Mouse (Mus musculus): ENCODE data around the gene Rad21l. TPM values are rescaled to one million over a fixed set of nuclear protein-coding genes. Genes with fewer than 3 reads are reported as not detected.

The Rad21l gene
- total RNA-seq (2014; rRNA removed): 0.44 and 0.90 TPM in 2 replicates
- 0.15 and 0.20 TPM in 2 replicates for polyA plus RNA-seq (2015; fragmentation: Nextera tagmentation; extraction: Ambion mirVana)

- Histone ChIP-seq H3K36me3 (ENCODE audit: insufficient read depth, low read length) (no peaks in the 10 kb centered on the region), H3K9ac (replicated peaks; ENCODE audit: low read length, poor library complexity, severe bottlenecking) (no peak within 1 kb of the TSS), H3K9me3 (ENCODE audit: low read length) (no peaks in the 10 kb centered on the region), H3K27ac (ENCODE audit: low read depth, low read length) (no peak within 1 kb of the TSS), H3K4me1 (ENCODE audit: insufficient read depth, low read length) (no peaks in the 10 kb centered on the region), H3K4me3 (ENCODE audit: low read depth, low read length) (no peak within 1 kb of the TSS), H3K27me3 (ENCODE audit: insufficient read depth, low read length) (no peaks in the 10 kb centered on the region), H3K4me2 (ENCODE audit: low read depth, low read length, poor library complexity, severe bottlenecking) (no peak within 1 kb of the TSS)
- 80% methylated on average over 3 of the region's 3 CpGs for WGBS
- ATAC-seq (ENCODE audit: low FRiP score) (no peak), DNase-seq (ENCODE audit: low spot score) (no peak)
- no peak for TF ChIP-seq CTCF (IDR thresholded peaks at IDR 0.05)
Observed at GRCm38 (mm10) chr2:151668433-151668832, at the start of gene Rad21l. Gene Rad21l, minus strand, starts transcription at chr2:151668533.

DNA sequence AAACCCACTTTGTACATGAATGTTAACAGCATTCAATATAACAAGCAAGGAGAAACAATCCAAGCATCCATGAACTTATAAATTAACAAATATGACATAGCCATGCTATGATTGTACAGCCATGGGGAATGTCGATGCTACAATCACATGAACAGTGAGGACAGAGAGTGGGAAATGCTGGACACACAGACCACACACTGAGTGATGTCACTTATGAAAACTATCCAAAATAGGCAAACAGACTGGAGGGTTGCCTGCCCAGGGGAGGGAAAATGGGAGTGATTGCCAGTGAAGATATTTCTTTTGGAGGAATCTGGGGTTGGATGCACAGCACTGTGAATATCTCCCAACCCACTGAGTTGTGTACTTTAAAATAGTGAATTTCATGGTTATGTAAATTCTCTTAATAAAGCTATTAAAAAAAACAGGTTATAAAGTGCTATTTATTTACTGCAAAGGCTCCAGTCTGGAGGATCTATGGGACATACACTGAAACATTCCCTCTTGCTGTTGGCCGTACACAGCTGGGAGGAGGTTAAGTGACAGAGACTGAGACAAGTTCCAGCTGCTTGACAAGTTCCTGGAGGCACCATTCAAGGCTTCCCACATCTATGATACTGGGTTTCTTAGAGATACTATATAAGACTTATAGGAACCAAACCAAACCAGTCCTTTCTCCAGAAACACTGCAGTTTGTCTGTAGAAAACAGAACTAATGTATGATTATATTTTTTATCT, 48.2 kb upstream of the Rad21l start:
- WGBS: 93% methylated on average over 2 of the region's 2 CpGs
- no peak overlapping the region for H3K4me2 ChIP-seq (ENCODE audit: low read depth, low read length, poor library complexity, severe bottlenecking)
- H3K9me3 ChIP-seq (ENCODE audit: low read length): no peaks in the 10 kb centered on the region
- no peaks in the 10 kb centered on the region for H3K4me1 ChIP-seq (ENCODE audit: insufficient read depth, low read length)
- H3K9ac ChIP-seq (replicated peaks; ENCODE audit: low read length, poor library complexity, severe bottlenecking): no peak overlapping the region
- no peaks in the 10 kb centered on the region for H3K27me3 ChIP-seq (ENCODE audit: insufficient read depth, low read length)
- ATAC-seq (ENCODE audit: low FRiP score) (no peak), DNase-seq (ENCODE audit: low spot score) (no peak)
- TF ChIP-seq CTCF (IDR thresholded peaks at IDR 0.05): no peak
- peaks cover 38% of the 10 kb centered on the region for H3K36me3 ChIP-seq (ENCODE audit: insufficient read depth, low read length)
- no peak overlapping the region for H3K4me3 ChIP-seq (ENCODE audit: low read depth, low read length)
- no peak overlapping the region for H3K27ac ChIP-seq (ENCODE audit: low read depth, low read length)

GRCm38 (mm10) chr2:151715526-151715925, 47.2 kb upstream of the Rad21l start:
- Histone ChIP-seq H3K36me3 (ENCODE audit: insufficient read depth, low read length) (peaks cover 36% of the 10 kb centered on the region), H3K4me1 (ENCODE audit: insufficient read depth, low read length) (no peaks in the 10 kb centered on the region), H3K27me3 (ENCODE audit: insufficient read depth, low read length) (no peaks in the 10 kb centered on the region), H3K27ac (ENCODE audit: low read depth, low read length) (no peak overlapping the region), H3K9ac (replicated peaks; ENCODE audit: low read length, poor library complexity, severe bottlenecking) (no peak overlapping the region), H3K4me3 (ENCODE audit: low read depth, low read length) (no peak overlapping the region), H3K4me2 (ENCODE audit: low read depth, low read length, poor library complexity, severe bottlenecking) (no peak overlapping the region), H3K9me3 (ENCODE audit: low read length) (no peaks in the 10 kb centered on the region)
- no peak for DNase-seq (ENCODE audit: low spot score)
- no peak for TF ChIP-seq CTCF (IDR thresholded peaks at IDR 0.05)
- ATAC-seq (ENCODE audit: low FRiP score): no peak
- WGBS: 100% methylated on average over 4 of the region's 4 CpGs

DNA sequence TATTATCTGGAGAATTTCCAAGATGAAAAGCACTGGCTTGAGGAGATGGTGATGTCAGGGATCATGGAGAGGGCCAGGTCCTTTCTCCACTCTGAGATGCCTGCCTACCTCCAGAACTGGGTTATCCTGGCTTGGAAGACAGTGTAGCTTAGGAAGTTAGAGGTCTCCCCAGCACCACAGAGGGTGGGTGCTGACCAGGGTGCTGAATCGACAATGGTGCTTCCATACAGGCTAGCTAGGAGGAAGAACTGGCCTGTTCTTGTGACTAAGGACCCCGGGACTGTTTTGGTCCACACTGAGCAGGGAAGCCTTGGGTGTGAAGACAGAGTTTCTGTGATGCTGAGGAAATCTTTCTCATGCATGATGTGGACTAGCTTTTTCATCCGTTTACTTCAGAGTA, 44.3 kb upstream of the Rad21l start:
- Histone ChIP-seq H3K4me2 (ENCODE audit: low read depth, low read length, poor library complexity, severe bottlenecking) (no peak overlapping the region), H3K4me3 (ENCODE audit: low read depth, low read length) (no peak overlapping the region), H3K9me3 (ENCODE audit: low read length) (no peaks in the 10 kb centered on the region), H3K27me3 (ENCODE audit: insufficient read depth, low read length) (no peaks in the 10 kb centered on the region), H3K9ac (replicated peaks; ENCODE audit: low read length, poor library complexity, severe bottlenecking) (no peak overlapping the region), H3K27ac (ENCODE audit: low read depth, low read length) (no peak overlapping the region), H3K36me3 (ENCODE audit: insufficient read depth, low read length) (peaks cover 20% of the 10 kb centered on the region), H3K4me1 (ENCODE audit: insufficient read depth, low read length) (no peaks in the 10 kb centered on the region)
- no peak for TF ChIP-seq CTCF (IDR thresholded peaks at IDR 0.05)
- ATAC-seq (ENCODE audit: low FRiP score) (no peak), DNase-seq (ENCODE audit: low spot score) (no peak)
- WGBS: 41% methylated on average over 3 of the region's 3 CpGs

- under 1% methylated on average over 15 of the region's 17 CpGs for WGBS
Observed at GRCm38 (mm10) chr2:151702851-151703190, 34.5 kb upstream of the Rad21l start.

GRCm38 (mm10) chr2:151702146-151702850, 34.0 kb upstream of the Rad21l start:
- Histone ChIP-seq H3K27me3 (ENCODE audit: insufficient read depth, low read length) (no peaks in the 10 kb centered on the region), H3K36me3 (ENCODE audit: insufficient read depth, low read length) (peaks cover 17% of the 10 kb centered on the region), H3K27ac (ENCODE audit: low read depth, low read length) (peak overlapping the region; percentile 68), H3K9ac (replicated peaks; ENCODE audit: low read length, poor library complexity, severe bottlenecking) (peak overlapping the region; percentile 90), H3K4me2 (ENCODE audit: low read depth, low read length, poor library complexity, severe bottlenecking) (peak overlapping the region; percentile 84), H3K4me3 (ENCODE audit: low read depth, low read length) (peak overlapping the region; percentile 90), H3K4me1 (ENCODE audit: insufficient read depth, low read length) (peaks cover 6% of the 10 kb centered on the region; the same call in 1 of the 2 replicates), H3K9me3 (ENCODE audit: low read length) (no peaks in the 10 kb centered on the region)
- peak; percentile 50 for TF ChIP-seq CTCF (IDR thresholded peaks at IDR 0.05)
- WGBS: 3% methylated on average over 28 of the region's 97 CpGs
- ATAC-seq (ENCODE audit: low FRiP score) (peak; percentile 85), DNase-seq (ENCODE audit: low spot score) (peak; percentile 62)

More at GRCm38 (mm10) chr2:151702851-151703190, 34.5 kb upstream of the Rad21l start:
- Histone ChIP-seq H3K27ac (ENCODE audit: low read depth, low read length) (peak overlapping the region; percentile 68), H3K27me3 (ENCODE audit: insufficient read depth, low read length) (no peaks in the 10 kb centered on the region), H3K4me2 (ENCODE audit: low read depth, low read length, poor library complexity, severe bottlenecking) (peak overlapping the region; percentile 84), H3K4me1 (ENCODE audit: insufficient read depth, low read length) (peaks cover 6% of the 10 kb centered on the region; the same call in 1 of the 2 replicates), H3K9ac (replicated peaks; ENCODE audit: low read length, poor library complexity, severe bottlenecking) (peak overlapping the region; percentile 90), H3K9me3 (ENCODE audit: low read length) (no peaks in the 10 kb centered on the region), H3K4me3 (ENCODE audit: low read depth, low read length) (peak overlapping the region; percentile 90), H3K36me3 (ENCODE audit: insufficient read depth, low read length) (peaks cover 20% of the 10 kb centered on the region)
- DNase-seq (ENCODE audit: low spot score) (peak; percentile 44), ATAC-seq (ENCODE audit: low FRiP score) (peak; percentile 64)
- no peak for TF ChIP-seq CTCF (IDR thresholded peaks at IDR 0.05)

Data from midbrain, postnatal 0 days (tissue).